ENCODE assay signal across 29 mouse cellular contexts in genomic region chr1:158097500-158097899, GRCm38 (mm10).
A peak's percentile ranks its signal among the peaks of the same experiment; 100 is the strongest.
DNase-seq lines count a peak whose midpoint lies in the region; ATAC-seq lines count a peak whose summit lies in the region.
"Had no signal": no experiment of that assay in that cellular context is flagged by ENCODE, and none has a peak within 500 bp of the region (broad histone marks: within the 10 kb centered on the region; RNA-seq: fewer than 3 reads in every experiment).

No protein-coding gene starts in this region.

- 77% methylated on average over 4 of the region's 4 CpGs for WGBS in kidney, embryonic 16.5 days

- no peak for ATAC-seq in kidney, embryonic 16.5 days (ENCODE audit: low FRiP score, low TSS enrichment)
- ATAC-seq: activated CD4-positive, CD25-positive, alpha-beta regulatory T cell, adult 4 months; intestine, postnatal 0 days; midbrain, embryonic 15.5 days had no signal

- H3K27me3 ChIP-seq in kidney, embryonic 16.5 days (ENCODE audit: insufficient read depth, low read length), result no peaks in the 10 kb centered on the region
- H3K27me3 ChIP-seq: CH12.LX; embryonic facial prominence, embryonic 12.5 days; heart, embryonic 13.5 days; limb, embryonic 13.5 days; lung, embryonic 15.5 days; midbrain, embryonic 15.5 days; neural tube, embryonic 15.5 days had no signal

- H3K4me3 ChIP-seq in kidney, embryonic 16.5 days (ENCODE audit: low read length), result no peak overlapping the region
- H3K4me3 ChIP-seq: embryonic facial prominence, embryonic 12.5 days; heart, embryonic 13.5 days; layer of hippocampus, adult 2 months; limb, embryonic 13.5 days; lung, embryonic 15.5 days; midbrain, embryonic 10.5 days; midbrain, embryonic 15.5 days; neural tube, embryonic 15.5 days had no signal

- H3K9ac ChIP-seq in kidney, embryonic 16.5 days (replicated peaks; ENCODE audit: low read length), result no peak overlapping the region
- H3K9ac ChIP-seq: embryonic facial prominence, embryonic 12.5 days; heart, embryonic 13.5 days; hindbrain, embryonic 14.5 days; limb, embryonic 13.5 days; lung, embryonic 15.5 days; midbrain, embryonic 15.5 days; neural tube, embryonic 15.5 days had no signal

- no peak overlapping the region for H3K27ac ChIP-seq in kidney, embryonic 16.5 days (ENCODE audit: low read length)
- H3K27ac ChIP-seq: embryonic facial prominence, embryonic 12.5 days; heart, embryonic 13.5 days; hindbrain, embryonic 14.5 days; layer of hippocampus, adult 2 months; limb, embryonic 13.5 days; lung, embryonic 15.5 days; midbrain, embryonic 10.5 days; midbrain, embryonic 15.5 days; neural tube, embryonic 15.5 days had no signal

- H3K4me1 ChIP-seq in kidney, embryonic 16.5 days (ENCODE audit: insufficient read depth, low read length), result no peaks in the 10 kb centered on the region
- H3K4me1 ChIP-seq: embryonic facial prominence, embryonic 12.5 days; heart, embryonic 13.5 days; limb, embryonic 13.5 days; lung, embryonic 15.5 days; midbrain, embryonic 10.5 days; midbrain, embryonic 15.5 days; neural tube, embryonic 15.5 days had no signal

- H3K36me3 ChIP-seq in kidney, embryonic 16.5 days (ENCODE audit: insufficient read depth, low read length), result no peaks in the 10 kb centered on the region
- H3K36me3 ChIP-seq: embryonic facial prominence, embryonic 12.5 days; heart, embryonic 13.5 days; limb, embryonic 13.5 days; lung, embryonic 15.5 days; midbrain, embryonic 10.5 days; midbrain, embryonic 15.5 days; neural tube, embryonic 15.5 days had no signal

- H3K4me2 ChIP-seq in kidney, embryonic 16.5 days (replicated peaks; ENCODE audit: low read depth, low read length), result no peak overlapping the region
- H3K4me2 ChIP-seq: embryonic facial prominence, embryonic 12.5 days; heart, embryonic 13.5 days; hindbrain, embryonic 14.5 days; limb, embryonic 13.5 days; liver, embryonic 11.5 days; lung, embryonic 15.5 days; midbrain, embryonic 15.5 days; neural tube, embryonic 15.5 days had no signal

- peak; percentile 3 to 4 for DNase-seq in layer of hippocampus, adult 8-10 months (ENCODE audit: low spot score in 2 of 2)
- DNase-seq in layer of hippocampus, adult 11-12 months (ENCODE audit: low spot score), result no peak
- DNase-seq in right cerebral cortex, postnatal 25 days, result peak; percentile 5
- no peak for DNase-seq in right cerebral cortex, adult 2 months (ENCODE audit: low spot score in 2 of 2)
- peak; percentile 11 to 31 for DNase-seq in layer of hippocampus, postnatal 14 days (ENCODE audit: low spot score in 2 of 2)
- DNase-seq: adrenal gland, adult 2 months; B cell, adult 2 months; cerebellum, adult 11-12 months; cerebellum, adult 9-11 months; embryo, embryonic 11 days; heart, postnatal 10 days; kidney, adult 9 months; kidney, postnatal 25 days; thymus, adult 2 months; thymus, postnatal 4 days had no signal

- H3K9me3 ChIP-seq in kidney, embryonic 16.5 days (ENCODE audit: low read length), result no peaks in the 10 kb centered on the region
- H3K9me3 ChIP-seq: embryonic facial prominence, embryonic 12.5 days; heart, embryonic 13.5 days; limb, embryonic 13.5 days; lung, embryonic 15.5 days; midbrain, embryonic 10.5 days; midbrain, embryonic 15.5 days; neural tube, embryonic 15.5 days had no signal

Comparison
In these comparisons a context has a peak if more than half of its experiments do, and no peak if none do; other contexts are left out.
1. DNase-seq: peak in layer of hippocampus, adult 8-10 months (2 of 2), right cerebral cortex, postnatal 25 days (single experiment) and layer of hippocampus, postnatal 14 days (2 of 2); none in layer of hippocampus, adult 11-12 months (single experiment) and right cerebral cortex, adult 2 months (0 of 2).